22 mouse cellular contexts compared by ENCODE assay signal in genomic region chr6:54388690-54389275, GRCm38 (mm10). TPM values are rescaled to one million over a fixed set of nuclear protein-coding genes. Genes with fewer than 3 reads are reported as not detected.
A peak's percentile ranks its signal among the peaks of the same experiment; 100 is the strongest.
DNase-seq lines count a peak whose midpoint lies in the region; ATAC-seq and TF ChIP-seq lines count a peak whose summit lies in the region.
"Had no signal": no experiment of that assay in that cellular context is flagged by ENCODE, and none has a peak within 500 bp of the region (broad histone marks: within the 10 kb centered on the region; RNA-seq: fewer than 3 reads in every experiment).

No protein-coding gene starts in this region.

- peaks cover 32% of the 10 kb centered on the region for H3K27me3 ChIP-seq in embryonic facial prominence, embryonic 10.5 days (replicated peaks; ENCODE audit: low read depth, poor library complexity, severe bottlenecking)
- peaks cover 18% of the 10 kb centered on the region; the same call in 1 of the 2 replicates for H3K27me3 ChIP-seq in limb, embryonic 10.5 days (ENCODE audit: low read depth, poor library complexity, severe bottlenecking)
- H3K27me3 ChIP-seq in midbrain, postnatal 0 days (ENCODE audit: insufficient read depth, low read length) = no peaks in the 10 kb centered on the region
- H3K27me3 ChIP-seq: midbrain, embryonic 12.5 days had no signal

- H3K4me2 ChIP-seq in midbrain, postnatal 0 days (ENCODE audit: low read depth, low read length, poor library complexity, severe bottlenecking) = no peak overlapping the region
- H3K4me2 ChIP-seq: hindbrain, embryonic 14.5 days; midbrain, embryonic 12.5 days; neural tube, embryonic 13.5 days had no signal

- WGBS in embryonic facial prominence, embryonic 10.5 days = 61% methylated on average over 7 of the region's 7 CpGs
- 73% methylated on average over 7 of the region's 7 CpGs for WGBS in limb, embryonic 10.5 days
- WGBS in midbrain, postnatal 0 days = 81% methylated on average over 7 of the region's 7 CpGs

- no peak for ATAC-seq in midbrain, postnatal 0 days (ENCODE audit: low FRiP score)
- ATAC-seq: forebrain, embryonic 16.5 days; lung, postnatal 0 days had no signal

- H3K9ac ChIP-seq in midbrain, postnatal 0 days (replicated peaks; ENCODE audit: low read length, poor library complexity, severe bottlenecking) = no peak overlapping the region
- H3K9ac ChIP-seq: hindbrain, embryonic 14.5 days; liver, embryonic 14.5 days; midbrain, embryonic 12.5 days; neural tube, embryonic 13.5 days had no signal

- peak overlapping the region; percentile 67 for H3K27ac ChIP-seq in embryonic facial prominence, embryonic 10.5 days (replicated peaks)
- peak overlapping the region; percentile 77 for H3K27ac ChIP-seq in limb, embryonic 10.5 days
- no peak overlapping the region for H3K27ac ChIP-seq in midbrain, postnatal 0 days (ENCODE audit: low read depth, low read length)
- H3K27ac ChIP-seq: hindbrain, embryonic 14.5 days; kidney, postnatal 0 days; liver, embryonic 14.5 days; midbrain, embryonic 12.5 days; neural tube, embryonic 13.5 days had no signal

- TF ChIP-seq CTCF in midbrain, postnatal 0 days (IDR thresholded peaks at IDR 0.05) = no peak

- no peak overlapping the region for H3K4me3 ChIP-seq in embryonic facial prominence, embryonic 10.5 days
- no peak overlapping the region for H3K4me3 ChIP-seq in limb, embryonic 10.5 days
- H3K4me3 ChIP-seq in midbrain, postnatal 0 days (ENCODE audit: low read depth, low read length) = no peak overlapping the region
- H3K4me3 ChIP-seq: midbrain, embryonic 12.5 days; neural tube, embryonic 13.5 days had no signal

- no peaks in the 10 kb centered on the region for H3K36me3 ChIP-seq in embryonic facial prominence, embryonic 10.5 days (replicated peaks)
- H3K36me3 ChIP-seq in limb, embryonic 10.5 days = no peaks in the 10 kb centered on the region
- H3K36me3 ChIP-seq in midbrain, postnatal 0 days (ENCODE audit: insufficient read depth, low read length) = no peaks in the 10 kb centered on the region
- H3K36me3 ChIP-seq: midbrain, embryonic 12.5 days; neural tube, embryonic 13.5 days had no signal

- peaks cover 44% of the 10 kb centered on the region for H3K4me1 ChIP-seq in embryonic facial prominence, embryonic 10.5 days
- H3K4me1 ChIP-seq in limb, embryonic 10.5 days = peaks cover 45% of the 10 kb centered on the region
- 0 out of 2 replicates have a peak, but pooled peaks cover 4% of the 10 kb centered on the region for H3K4me1 ChIP-seq in midbrain, postnatal 0 days (ENCODE audit: insufficient read depth, low read length)

- no peaks in the 10 kb centered on the region for H3K9me3 ChIP-seq in embryonic facial prominence, embryonic 10.5 days
- no peaks in the 10 kb centered on the region for H3K9me3 ChIP-seq in limb, embryonic 10.5 days (replicated peaks)
- H3K9me3 ChIP-seq in midbrain, postnatal 0 days (ENCODE audit: low read length) = no peaks in the 10 kb centered on the region
- H3K9me3 ChIP-seq: midbrain, embryonic 12.5 days; neural tube, embryonic 13.5 days had no signal

- DNase-seq in embryo, embryonic 10 days (ENCODE audit: low spot score) = peak; percentile 45
- no peak for DNase-seq in embryo, embryonic 9.5 days (ENCODE audit: extremely low spot score)
- peak; percentile 7 for DNase-seq in ES-CJ7 (ENCODE audit: low read depth, low spot score)
- DNase-seq in embryonic facial prominence, embryonic 10.5 days (ENCODE audit: low spot score) = no peak
- no peak for DNase-seq in limb, embryonic 10.5 days (ENCODE audit: low spot score)
- no peak for DNase-seq in midbrain, postnatal 0 days (ENCODE audit: low spot score)
- DNase-seq in lung, adult 18-20 months = no peak
- DNase-seq in Muller cell, postnatal 12 days (ENCODE audit: inconsistent ontology term) = no peak
- DNase-seq: adrenal gland, postnatal 14 days; cerebellum, adult 9-11 months; heart, postnatal 36 days; kidney, adult 18-20 months; thymus, adult 18-20 months had no signal

RNA-seq across cellular contexts. Expression of gene Wipf3, which starts 40.6 kb away (rescaled TPM):
- 1.1 and 1.4 TPM in 2 replicates for polyA plus RNA-seq in embryonic facial prominence, embryonic 10.5 days (2016; fragmentation: Nextera tagmentation; extraction: Ambion mirVana)
- polyA plus RNA-seq in limb, embryonic 10.5 days (2016; fragmentation: Nextera tagmentation; extraction: Ambion mirVana) = 0.68 and 1.0 TPM in 2 replicates
- total RNA-seq in midbrain, postnatal 0 days (2014; rRNA removed) = 4.5 and 5.9 TPM in 2 replicates
- polyA plus RNA-seq in midbrain, postnatal 0 days (2015; fragmentation: Nextera tagmentation; extraction: Ambion mirVana) = 1.3 and 1.7 TPM in 2 replicates
- total RNA-seq: granulocyte monocyte progenitor cell, adult 5-6 weeks; MEL had no signal

Comparison
In these comparisons a context has a peak if more than half of its experiments do, and no peak if none do; other contexts are left out.
1. DNase-seq: peak in embryo, embryonic 10 days (single experiment) and ES-CJ7 (single experiment); none in embryo, embryonic 9.5 days (single experiment), embryonic facial prominence, embryonic 10.5 days (single experiment), limb, embryonic 10.5 days (single experiment), midbrain, postnatal 0 days (single experiment), lung, adult 18-20 months (0 of 2) and Muller cell, postnatal 12 days (single experiment).